Mouse (Mus musculus) E14TG2a.4 (cell line): Measurements from ENCODE around the gene Cd300lg.

Experiments used
- H3K27me3 ChIP-seq: 2 replicates; pipeline ENCODE4 v1.6.1; 2014; ENCODE audit warnings: low read length, control low read depth; ENCODE audit not compliant: insufficient read depth
- H3K36me3 ChIP-seq: 2 replicates; pipeline ENCODE4 v1.6.1; 2014; ENCODE audit warnings: low read length, control low read depth; ENCODE audit not compliant: insufficient read depth
- H3K4me1 ChIP-seq: replicated peaks from 2 replicates; pipeline ENCODE4 v1.6.1; 2014; ENCODE audit warnings: low read depth, low read length, control low read depth
- H3K4me3 ChIP-seq: replicated peaks from 2 replicates; pipeline ENCODE4 v1.5.1; 2014; ENCODE audit warnings: mild to moderate bottlenecking, low read length
- H3K9me3 ChIP-seq: 2 replicates; pipeline ENCODE4 v1.6.1; 2014; ENCODE audit warnings: low read length, control low read depth
- CTCF ChIP-seq: conservative IDR thresholded peaks from 2 replicates; pipeline ENCODE4 v1.5.1; 2014; ENCODE audit warnings: low read length
- NANOG ChIP-seq: IDR thresholded peaks from 2 replicates; pipeline ENCODE4 v1.6.1; 2014; ENCODE audit warnings: borderline replicate concordance, low read length, mixed read lengths
- POU5F1 ChIP-seq: IDR thresholded peaks from 2 replicates; pipeline ENCODE4 v1.6.1; 2014; ENCODE audit warnings: low read length, borderline replicate concordance

The Cd300lg gene

DNA sequence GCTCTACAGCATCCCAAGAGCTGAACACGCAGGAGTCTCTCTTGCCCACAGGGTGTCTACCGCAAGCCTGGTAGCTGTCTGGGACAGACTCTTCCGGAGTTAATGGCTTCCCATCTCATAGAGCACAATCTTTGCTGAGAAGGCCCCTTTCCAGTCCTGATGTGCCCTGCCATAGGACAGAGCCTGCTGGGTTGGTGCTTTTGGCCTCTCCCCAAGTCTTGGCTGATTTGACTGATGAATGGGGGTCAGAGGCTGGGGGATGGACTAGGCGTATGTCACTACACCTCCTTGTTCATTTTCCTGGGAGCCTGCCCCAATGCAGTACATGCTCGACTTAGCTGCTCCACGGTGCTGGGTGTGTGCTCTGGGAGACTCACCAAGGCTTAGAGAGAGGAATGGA, 3.5 kb upstream of the Cd300lg start:
- H3K4me1 ChIP-seq, result peaks cover 6% of the 10 kb centered on the region; the same call in 1 of the 2 replicates
- no peaks in the 10 kb centered on the region for H3K36me3 ChIP-seq
- peaks cover 8% of the 10 kb centered on the region; the same call in 1 of the 2 replicates for H3K27me3 ChIP-seq
- no peak overlapping the region for H3K4me3 ChIP-seq
- TF ChIP-seq POU5F1, result no peak
- no peak for TF ChIP-seq CTCF
- no peak for TF ChIP-seq NANOG
- H3K9me3 ChIP-seq, result no peaks in the 10 kb centered on the region

DNA sequence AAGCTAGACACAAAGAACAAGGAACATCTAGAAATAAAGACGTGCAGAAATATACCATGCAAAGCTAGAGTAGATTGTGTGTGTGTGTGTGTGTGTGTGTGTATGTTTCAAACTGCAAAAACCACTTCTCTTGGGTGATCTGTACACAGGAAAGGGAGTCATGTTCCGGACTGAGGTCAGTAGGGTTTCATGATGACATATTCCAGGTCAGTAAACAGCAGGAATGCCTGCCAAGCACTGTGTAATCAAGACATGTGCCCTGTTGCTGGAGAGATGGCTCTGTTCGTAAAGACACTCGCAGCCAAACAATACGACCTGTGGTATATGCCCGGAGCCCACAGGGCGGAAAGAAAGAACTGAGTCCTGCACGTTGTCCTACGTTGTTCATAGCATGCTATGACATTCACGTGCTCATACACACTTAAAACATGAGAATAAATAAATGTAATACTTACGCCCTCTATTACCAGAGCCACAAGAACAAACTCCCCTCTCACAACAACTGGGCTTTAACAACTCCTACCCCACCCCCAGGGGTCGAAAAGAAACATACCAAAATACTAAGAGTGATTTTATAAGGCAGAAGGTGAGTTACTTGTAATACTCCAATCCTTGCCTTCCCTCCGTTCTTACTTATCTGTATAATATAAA, 1.7 kb upstream of the Cd300lg start:
- peaks cover 6% of the 10 kb centered on the region; the same call in 1 of the 2 replicates for H3K4me1 ChIP-seq
- H3K9me3 ChIP-seq, result no peaks in the 10 kb centered on the region
- no peaks in the 10 kb centered on the region for H3K36me3 ChIP-seq
- TF ChIP-seq NANOG, result no peak
- no peak for TF ChIP-seq POU5F1
- no peak for TF ChIP-seq CTCF
- H3K27me3 ChIP-seq, result peaks cover 7% of the 10 kb centered on the region; the same call in 1 of the 2 replicates
- H3K4me3 ChIP-seq, result no peak overlapping the region

DNA sequence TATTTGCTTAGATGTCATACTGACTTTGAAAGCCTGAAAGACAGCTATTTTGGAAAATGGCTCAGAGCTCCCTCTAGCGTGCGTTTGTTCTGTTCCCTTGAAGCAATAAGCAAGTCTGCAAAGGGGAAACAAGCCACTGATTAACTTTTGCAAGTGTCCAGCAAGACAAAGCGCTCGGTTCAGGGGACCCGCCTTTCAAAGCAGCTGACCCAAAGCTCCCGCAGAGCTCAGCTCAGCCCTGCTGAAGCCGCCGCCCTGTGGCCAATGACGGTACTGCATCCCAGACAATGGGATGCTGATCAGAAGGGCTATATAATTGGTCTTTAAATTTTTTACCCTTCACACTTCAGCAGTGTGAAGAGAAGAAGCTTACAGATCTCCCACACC, 1.2 kb upstream of the Cd300lg start:
- Histone ChIP-seq H3K27me3 (peaks cover 7% of the 10 kb centered on the region; the same call in 1 of the 2 replicates), H3K36me3 (no peaks in the 10 kb centered on the region), H3K4me1 (peaks cover 6% of the 10 kb centered on the region; the same call in 1 of the 2 replicates), H3K9me3 (peaks cover under 1% of the 10 kb centered on the region; the same call in 1 of the 2 replicates), H3K4me3 (no peak overlapping the region)
- TF ChIP-seq POU5F1 (no peak), CTCF (peak; percentile 97)

DNA sequence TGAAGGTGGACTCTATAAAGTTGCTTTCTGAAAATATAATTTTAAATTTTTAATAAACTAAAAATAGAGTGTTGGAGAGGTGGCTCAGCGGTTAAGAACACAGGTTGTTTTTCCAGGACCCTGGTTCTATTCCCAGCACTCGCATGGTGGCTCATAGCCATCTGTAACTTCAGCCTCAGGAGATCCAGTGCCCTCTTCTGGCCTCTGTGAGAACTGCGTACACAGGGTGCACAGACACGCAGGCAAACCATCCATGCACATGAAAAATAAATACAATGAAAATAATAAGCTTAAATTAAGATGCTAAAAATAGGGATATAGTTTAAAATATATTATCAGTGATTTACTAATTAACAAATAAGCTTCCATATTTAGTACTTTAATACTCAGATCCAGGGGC, 663 bp upstream of the Cd300lg start:
- H3K27me3 ChIP-seq, result peaks cover 7% of the 10 kb centered on the region; the same call in 1 of the 2 replicates

DNA sequence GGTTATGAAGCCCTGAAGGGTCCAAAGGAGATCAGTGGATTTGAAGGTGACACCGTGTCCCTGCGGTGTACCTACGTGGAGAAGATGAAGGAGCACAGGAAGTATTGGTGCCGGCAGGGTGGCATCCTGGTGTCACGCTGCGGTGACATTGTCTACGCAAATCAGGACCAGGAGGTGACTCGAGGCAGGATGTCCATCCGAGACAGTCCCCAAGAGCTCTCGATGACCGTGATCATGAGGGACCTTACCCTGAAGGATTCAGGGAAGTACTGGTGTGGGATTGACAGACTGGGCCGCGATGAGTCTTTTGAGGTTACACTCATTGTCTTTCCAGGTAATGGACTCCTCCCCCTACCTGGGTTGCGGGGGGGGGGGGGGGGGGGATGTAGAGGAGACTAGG, 1.7 kb downstream of the Cd300lg start:
- Histone ChIP-seq H3K4me3 (no peak overlapping the region), H3K36me3 (no peaks in the 10 kb centered on the region)

More for the DNA sequence above, 663 bp upstream of the Cd300lg start:
- no peak overlapping the region for H3K4me3 ChIP-seq
- H3K36me3 ChIP-seq, result no peaks in the 10 kb centered on the region
- peaks cover 5% of the 10 kb centered on the region; the same call in 1 of the 2 replicates for H3K9me3 ChIP-seq
- H3K4me1 ChIP-seq, result peaks cover 6% of the 10 kb centered on the region; the same call in 1 of the 2 replicates
- TF ChIP-seq NANOG (no peak), CTCF (peak; percentile 39)

DNA sequence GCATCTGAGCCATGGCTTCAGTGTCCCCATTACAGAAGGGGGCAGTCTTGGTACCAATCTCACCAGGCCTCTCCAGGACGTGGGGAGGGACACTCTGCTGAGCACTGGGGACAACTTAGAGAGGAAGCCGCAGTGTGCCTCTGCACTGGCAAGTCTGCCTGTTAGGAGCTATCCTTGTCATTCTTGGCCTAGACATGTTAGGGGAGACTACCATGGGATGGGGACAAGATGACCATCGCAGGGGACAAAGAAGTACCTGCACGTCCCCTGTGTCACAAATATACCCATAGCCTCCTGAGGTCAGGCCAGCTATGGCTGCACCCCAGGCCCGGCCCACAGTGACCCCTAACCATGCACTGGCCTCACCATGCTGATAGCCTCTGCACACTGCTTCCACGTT, 2.1 kb downstream of the Cd300lg start:
- no peak overlapping the region for H3K4me3 ChIP-seq
- H3K36me3 ChIP-seq, result no peaks in the 10 kb centered on the region
- H3K27me3 ChIP-seq, result peaks cover 6% of the 10 kb centered on the region; the same call in 1 of the 2 replicates
- peaks cover 3% of the 10 kb centered on the region; the same call in 1 of the 2 replicates for H3K4me1 ChIP-seq
- no peak for TF ChIP-seq POU5F1
- no peak for TF ChIP-seq NANOG
- no peak for TF ChIP-seq CTCF
- H3K9me3 ChIP-seq, result peaks cover 6% of the 10 kb centered on the region; the same call in 1 of the 2 replicates

More for the DNA sequence above, 1.7 kb downstream of the Cd300lg start:
- Histone ChIP-seq H3K4me1 (peaks cover 3% of the 10 kb centered on the region; the same call in 1 of the 2 replicates), H3K27me3 (peaks cover 6% of the 10 kb centered on the region; the same call in 1 of the 2 replicates), H3K9me3 (peaks cover 6% of the 10 kb centered on the region; the same call in 1 of the 2 replicates)
- TF ChIP-seq CTCF (no peak), NANOG (no peak), POU5F1 (no peak)

DNA sequence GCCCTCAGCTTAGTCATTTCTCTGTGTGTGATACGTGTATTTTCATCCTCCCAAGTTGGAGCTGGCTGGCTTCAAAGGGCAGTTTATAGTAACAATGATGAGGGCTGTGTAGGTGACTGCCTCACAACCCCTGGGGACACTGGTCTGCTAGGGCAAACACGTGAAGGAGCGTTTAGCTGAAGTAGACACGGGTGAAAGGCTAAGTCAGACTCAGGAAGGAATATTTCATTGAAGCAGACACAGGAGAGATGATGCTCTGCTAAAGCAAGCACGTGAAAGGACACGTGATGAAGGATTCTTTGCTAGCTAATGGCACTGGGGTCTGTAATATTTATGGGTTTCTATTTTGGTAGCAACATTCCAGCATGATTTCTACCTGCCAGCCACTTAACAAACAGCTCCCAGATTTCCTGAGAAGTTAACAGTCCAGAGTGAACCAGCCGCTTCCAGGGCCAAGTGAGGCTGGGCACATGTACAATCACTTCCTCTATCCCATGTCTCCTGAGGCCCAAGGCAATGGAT, 3.4 kb downstream of the Cd300lg start:
- peaks cover 10% of the 10 kb centered on the region; the same call in 1 of the 2 replicates for H3K27me3 ChIP-seq
- no peaks in the 10 kb centered on the region for H3K36me3 ChIP-seq
- TF ChIP-seq POU5F1 (no peak), CTCF (no peak), NANOG (no peak)
- H3K4me1 ChIP-seq, result peaks cover 6% of the 10 kb centered on the region; the same call in 1 of the 2 replicates
- peaks cover 6% of the 10 kb centered on the region; the same call in 1 of the 2 replicates for H3K9me3 ChIP-seq
- no peak overlapping the region for H3K4me3 ChIP-seq

DNA sequence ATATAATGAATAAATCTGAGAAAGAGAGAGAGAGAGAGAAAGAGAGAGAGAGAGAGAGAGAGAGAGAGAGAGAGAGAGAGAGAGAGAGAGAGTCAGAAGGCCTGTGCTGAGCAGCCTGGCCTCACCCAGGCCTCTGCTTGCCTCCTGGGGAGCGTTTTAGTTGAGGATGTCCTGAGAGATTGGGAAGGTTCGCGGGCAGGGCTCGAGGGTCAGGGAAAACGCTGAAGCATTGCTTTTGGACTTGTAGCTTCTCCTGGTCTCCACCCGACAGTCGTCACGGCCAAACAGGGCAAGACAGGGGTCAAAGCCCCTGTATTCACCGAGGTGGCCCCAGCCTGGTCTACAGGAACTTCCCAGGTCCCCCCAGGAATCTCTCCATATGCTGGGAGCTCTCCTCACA, 5.3 kb downstream of the Cd300lg start:
- Histone ChIP-seq H3K4me1 (peaks cover 6% of the 10 kb centered on the region; the same call in 1 of the 2 replicates), H3K9me3 (peaks cover 6% of the 10 kb centered on the region; the same call in 1 of the 2 replicates), H3K27me3 (peaks cover 10% of the 10 kb centered on the region; the same call in 1 of the 2 replicates), H3K4me3 (no peak overlapping the region), H3K36me3 (no peaks in the 10 kb centered on the region)
- TF ChIP-seq POU5F1, result no peak
- no peak for TF ChIP-seq NANOG
- TF ChIP-seq CTCF, result no peak

DNA sequence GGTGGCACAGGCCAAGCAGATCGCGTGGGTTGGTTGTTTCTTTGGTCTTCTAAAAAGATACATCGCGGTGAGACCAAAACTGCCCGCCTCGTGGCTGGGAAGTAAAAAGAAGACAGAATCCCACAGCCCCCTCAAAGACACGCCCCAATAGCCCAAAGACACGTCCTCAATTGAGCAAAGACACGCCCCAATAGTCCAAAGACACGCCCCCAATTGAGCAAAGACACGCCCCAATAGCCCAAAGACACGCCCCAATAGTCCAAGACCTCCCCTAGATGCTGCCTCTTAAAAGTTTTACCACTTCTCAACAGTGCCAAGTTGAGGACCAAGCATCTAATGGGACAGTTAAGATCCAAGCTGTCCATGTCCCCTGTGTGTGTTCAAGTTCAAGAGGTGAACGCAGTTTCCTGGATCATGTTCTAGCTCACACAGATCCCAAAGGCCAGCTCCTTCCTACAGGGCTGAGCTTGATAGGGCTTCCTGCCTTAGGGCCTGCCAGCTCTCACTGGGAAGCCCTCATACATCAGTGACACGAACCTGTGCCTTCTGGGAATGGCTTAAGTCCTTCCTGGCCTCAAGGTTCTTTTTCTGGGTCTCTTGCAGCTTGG, 8.7 kb downstream of the Cd300lg start:
- peaks cover 28% of the 10 kb centered on the region for H3K27me3 ChIP-seq
- H3K4me1 ChIP-seq, result peaks cover 20% of the 10 kb centered on the region
- no peak for TF ChIP-seq NANOG
- TF ChIP-seq CTCF, result no peak
- no peak for TF ChIP-seq POU5F1
- no peak overlapping the region for H3K4me3 ChIP-seq
- H3K36me3 ChIP-seq, result no peaks in the 10 kb centered on the region
- peaks cover 6% of the 10 kb centered on the region; the same call in 1 of the 2 replicates for H3K9me3 ChIP-seq
